17 mouse cellular contexts compared by ENCODE assay signal in the genomic region with DNA sequence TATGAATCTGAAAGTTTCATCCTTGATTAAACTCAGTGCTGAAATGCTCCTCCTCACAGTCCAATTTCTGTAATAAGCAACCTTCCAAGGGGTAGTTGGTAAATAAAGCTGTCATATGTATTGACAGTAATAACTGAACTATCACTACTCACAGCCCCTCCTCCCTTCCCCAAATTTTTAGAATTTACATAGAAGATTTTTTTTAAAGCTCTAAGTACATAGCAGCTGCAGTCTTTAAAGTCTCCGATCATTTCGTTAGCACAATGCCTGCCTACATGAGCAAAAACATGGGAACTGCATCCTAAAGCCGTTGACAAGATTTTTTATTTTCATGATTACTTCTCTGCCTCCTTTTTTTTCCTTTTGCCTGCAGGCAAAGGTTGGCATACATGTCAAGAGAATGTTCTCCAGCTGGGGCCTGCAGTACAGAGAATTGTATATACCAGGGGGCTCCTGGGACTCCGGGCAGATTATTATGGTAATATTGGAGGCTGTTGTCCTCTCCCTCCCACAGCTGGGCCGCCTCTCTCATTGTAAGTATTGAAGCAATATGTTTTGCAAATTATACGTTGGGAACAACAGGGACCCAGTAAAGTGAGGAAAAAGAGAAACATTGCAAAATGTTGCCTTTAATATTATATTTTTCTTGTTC. TPM values are rescaled to one million over a fixed set of nuclear protein-coding genes. Genes with fewer than 3 reads are reported as not detected.
DNase-seq lines count a peak whose midpoint lies in the region; ATAC-seq and TF ChIP-seq lines count a peak whose summit lies in the region.
"Had no signal": no experiment of that assay in that cellular context is flagged by ENCODE, and none has a peak within 500 bp of the region (broad histone marks: within the 10 kb centered on the region; RNA-seq: fewer than 3 reads in every experiment).

No protein-coding gene starts in this region.

- peak; percentile 78 for ATAC-seq in forebrain, embryonic 11.5 days (replicated peaks; ENCODE audit: low FRiP score)
- ATAC-seq in forebrain, embryonic 14.5 days: peak; percentile 91
- no peak for ATAC-seq in hindbrain, postnatal 0 days
- peak; percentile 90 for ATAC-seq in neural tube, embryonic 13.5 days (ENCODE audit: low read depth)
- ATAC-seq: activated CD4-positive, CD25-positive, alpha-beta regulatory T cell, adult 4 months; intestine, postnatal 0 days had no signal

- WGBS in forebrain, embryonic 11.5 days: 49% methylated on average over 6 of the region's 6 CpGs
- WGBS in forebrain, embryonic 10.5 days: 80% methylated on average over 6 of the region's 6 CpGs
- 32% methylated on average over 6 of the region's 6 CpGs for WGBS in forebrain, embryonic 14.5 days
- WGBS in hindbrain, postnatal 0 days: 26% methylated on average over 6 of the region's 6 CpGs
- WGBS in neural tube, embryonic 13.5 days: 23% methylated on average over 6 of the region's 6 CpGs

- H3K36me3 ChIP-seq in forebrain, embryonic 11.5 days (ENCODE audit: control insufficient read depth, insufficient read depth, low read length): no peaks in the 10 kb centered on the region
- H3K36me3 ChIP-seq in forebrain, embryonic 10.5 days (replicated peaks): no peaks in the 10 kb centered on the region
- H3K36me3 ChIP-seq in forebrain, embryonic 14.5 days (ENCODE audit: control insufficient read depth, insufficient read depth, low read length): no peaks in the 10 kb centered on the region
- H3K36me3 ChIP-seq in hindbrain, postnatal 0 days (ENCODE audit: insufficient read depth, low read length): no peaks in the 10 kb centered on the region
- no peaks in the 10 kb centered on the region for H3K36me3 ChIP-seq in neural tube, embryonic 13.5 days
- H3K36me3 ChIP-seq: limb, embryonic 12.5 days had no signal

- TF ChIP-seq CTCF in hindbrain, postnatal 0 days (IDR thresholded peaks at IDR 0.05; ENCODE audit: low read depth): no peak

- H3K4me1 ChIP-seq in forebrain, embryonic 11.5 days (replicated peaks; ENCODE audit: control insufficient read depth, insufficient read depth, low read length): no peaks in the 10 kb centered on the region
- peaks cover 4% of the 10 kb centered on the region for H3K4me1 ChIP-seq in forebrain, embryonic 10.5 days
- peaks cover 8% of the 10 kb centered on the region; the same call in 1 of the 2 replicates for H3K4me1 ChIP-seq in forebrain, embryonic 14.5 days (ENCODE audit: control insufficient read depth, insufficient read depth, low read length)
- no peaks in the 10 kb centered on the region for H3K4me1 ChIP-seq in hindbrain, postnatal 0 days (ENCODE audit: insufficient read depth, low read length)
- H3K4me1 ChIP-seq in neural tube, embryonic 13.5 days (replicated peaks): peaks cover 15% of the 10 kb centered on the region
- H3K4me1 ChIP-seq: limb, embryonic 12.5 days had no signal

- 0 out of 2 replicates have a peak overlapping the region, but pooled peaks have one; percentile 15 for H3K27ac ChIP-seq in forebrain, embryonic 11.5 days (ENCODE audit: low read depth, low read length)
- no peak overlapping the region for H3K27ac ChIP-seq in forebrain, embryonic 10.5 days
- H3K27ac ChIP-seq in forebrain, embryonic 14.5 days (ENCODE audit: low read depth, low read length): no peak overlapping the region
- no peak overlapping the region for H3K27ac ChIP-seq in hindbrain, postnatal 0 days
- H3K27ac ChIP-seq in neural tube, embryonic 13.5 days (replicated peaks): peak overlapping the region; percentile 46
- H3K27ac ChIP-seq: limb, embryonic 12.5 days; liver, embryonic 14.5 days had no signal

- H3K4me2 ChIP-seq in forebrain, embryonic 11.5 days (ENCODE audit: low read depth, low read length, severe bottlenecking): no peak overlapping the region
- no peak overlapping the region for H3K4me2 ChIP-seq in forebrain, embryonic 14.5 days (ENCODE audit: low read length)
- H3K4me2 ChIP-seq in hindbrain, postnatal 0 days (ENCODE audit: low read depth, low read length): no peak overlapping the region
- H3K4me2 ChIP-seq in neural tube, embryonic 13.5 days: no peak overlapping the region
- H3K4me2 ChIP-seq: heart, embryonic 11.5 days; limb, embryonic 12.5 days had no signal

- H3K27me3 ChIP-seq in forebrain, embryonic 11.5 days (ENCODE audit: control insufficient read depth, insufficient read depth, low read length): no peaks in the 10 kb centered on the region
- no peaks in the 10 kb centered on the region for H3K27me3 ChIP-seq in forebrain, embryonic 10.5 days (ENCODE audit: poor library complexity, severe bottlenecking)
- H3K27me3 ChIP-seq in forebrain, embryonic 14.5 days (replicated peaks; ENCODE audit: control insufficient read depth, insufficient read depth, low read length): no peaks in the 10 kb centered on the region
- no peaks in the 10 kb centered on the region for H3K27me3 ChIP-seq in hindbrain, postnatal 0 days (ENCODE audit: insufficient read depth, low read length)
- no peaks in the 10 kb centered on the region for H3K27me3 ChIP-seq in neural tube, embryonic 13.5 days
- H3K27me3 ChIP-seq: limb, embryonic 12.5 days had no signal

- H3K4me3 ChIP-seq in forebrain, embryonic 11.5 days (ENCODE audit: low read depth, low read length): no peak overlapping the region
- no peak overlapping the region for H3K4me3 ChIP-seq in forebrain, embryonic 10.5 days
- no peak overlapping the region for H3K4me3 ChIP-seq in forebrain, embryonic 14.5 days (ENCODE audit: low read depth, low read length)
- H3K4me3 ChIP-seq in hindbrain, postnatal 0 days (ENCODE audit: low read length): no peak overlapping the region
- no peak overlapping the region for H3K4me3 ChIP-seq in neural tube, embryonic 13.5 days
- H3K4me3 ChIP-seq: limb, embryonic 12.5 days had no signal

- H3K9ac ChIP-seq in forebrain, embryonic 11.5 days (ENCODE audit: low read length): no peak overlapping the region
- H3K9ac ChIP-seq in forebrain, embryonic 14.5 days (ENCODE audit: low read length): no peak overlapping the region
- H3K9ac ChIP-seq in hindbrain, postnatal 0 days (replicated peaks; ENCODE audit: low read length): no peak overlapping the region
- no peak overlapping the region for H3K9ac ChIP-seq in neural tube, embryonic 13.5 days
- H3K9ac ChIP-seq: limb, embryonic 12.5 days; liver, embryonic 14.5 days had no signal

- no peaks in the 10 kb centered on the region for H3K9me3 ChIP-seq in forebrain, embryonic 11.5 days (ENCODE audit: control insufficient read depth, low read length)
- no peaks in the 10 kb centered on the region for H3K9me3 ChIP-seq in forebrain, embryonic 10.5 days
- no peaks in the 10 kb centered on the region for H3K9me3 ChIP-seq in forebrain, embryonic 14.5 days (replicated peaks; ENCODE audit: control insufficient read depth, low read length)
- no peaks in the 10 kb centered on the region for H3K9me3 ChIP-seq in hindbrain, postnatal 0 days (ENCODE audit: low read length)
- H3K9me3 ChIP-seq in neural tube, embryonic 13.5 days: no peaks in the 10 kb centered on the region
- H3K9me3 ChIP-seq: limb, embryonic 12.5 days had no signal

- DNase-seq in forebrain, embryonic 11.5 days (ENCODE audit: low spot score): no peak
- no peak for DNase-seq in forebrain, embryonic 10.5 days (ENCODE audit: extremely low spot score, low spot score)
- peak; percentile 63 for DNase-seq in forebrain, embryonic 14.5 days (ENCODE audit: low spot score)
- DNase-seq in hindbrain, postnatal 0 days (ENCODE audit: low spot score): peak; percentile 9
- DNase-seq in right cerebral cortex, postnatal 4 days: no peak
- DNase-seq in natural killer cell, adult 2 months (ENCODE audit: low spot score in 2 of 2): no peak
- DNase-seq in cerebellum, postnatal 25 days: no peak
- DNase-seq: cerebellum, postnatal 14 days; layer of hippocampus, postnatal 36 days; lung, postnatal 14 days; thymus, adult 2 months had no signal

RNA-seq across cellular contexts. Expression of a gene that starts 45.0 kb away (rescaled TPM):
- 40.3 and 41.9 TPM in 2 replicates for polyA plus RNA-seq in forebrain, embryonic 11.5 days (2014; fragmentation: Nextera tagmentation; extraction: Ambion mirVana)
- 46.8 and 55.6 TPM in 2 replicates for polyA plus RNA-seq in forebrain, embryonic 10.5 days (2016; fragmentation: Nextera tagmentation; extraction: Ambion mirVana)
- 26.6 and 30.8 TPM in 2 replicates for polyA plus RNA-seq in forebrain, embryonic 14.5 days (2014; fragmentation: Nextera tagmentation; extraction: Ambion mirVana)
- 6.9 and 11.0 TPM in 2 replicates for total RNA-seq in hindbrain, postnatal 0 days (2014; rRNA removed)
- 21.4 and 27.7 TPM in 2 replicates for polyA plus RNA-seq in hindbrain, postnatal 0 days (2015; fragmentation: Nextera tagmentation; extraction: Ambion mirVana)
- 29.5 and 33.8 TPM in 2 replicates for polyA plus RNA-seq in neural tube, embryonic 13.5 days (2015; fragmentation: Nextera tagmentation; extraction: Ambion mirVana)

Comparison
In these comparisons a context has a peak if more than half of its experiments do, and no peak if none do; other contexts are left out.
1. DNase-seq: peak in forebrain, embryonic 14.5 days (single experiment) and hindbrain, postnatal 0 days (single experiment); none in forebrain, embryonic 11.5 days (single experiment), forebrain, embryonic 10.5 days (single experiment), right cerebral cortex, postnatal 4 days (single experiment), natural killer cell, adult 2 months (0 of 2) and cerebellum, postnatal 25 days (0 of 2).
2. H3K27ac ChIP-seq: peak in forebrain, embryonic 11.5 days (single experiment) and neural tube, embryonic 13.5 days (single experiment); none in forebrain, embryonic 10.5 days (single experiment), forebrain, embryonic 14.5 days (single experiment) and hindbrain, postnatal 0 days (single experiment).